Mouse (Mus musculus): Measurements from ENCODE around the gene Snx29.

Snx29 gene

GRCm38 (mm10) chr16:11516681-11517080 lies 194.0 kb downstream of the Snx29 start:
- TF ChIP-seq GATA4 (IDR thresholded peaks at IDR 0.05; ENCODE audit: insufficient replicate concordance, low read length), result no peak

GRCm38 (mm10) chr16:11517385-11517784 lies 194.7 kb downstream of the Snx29 start:
- TF ChIP-seq GATA4 (IDR thresholded peaks at IDR 0.05; ENCODE audit: insufficient replicate concordance, low read length), result no peak

- no peak for TF ChIP-seq GATA4 (IDR thresholded peaks at IDR 0.05; ENCODE audit: insufficient replicate concordance, low read length)
Measured at GRCm38 (mm10) chr16:11518803-11519498, 196.2 kb downstream of the Snx29 start.

DNA sequence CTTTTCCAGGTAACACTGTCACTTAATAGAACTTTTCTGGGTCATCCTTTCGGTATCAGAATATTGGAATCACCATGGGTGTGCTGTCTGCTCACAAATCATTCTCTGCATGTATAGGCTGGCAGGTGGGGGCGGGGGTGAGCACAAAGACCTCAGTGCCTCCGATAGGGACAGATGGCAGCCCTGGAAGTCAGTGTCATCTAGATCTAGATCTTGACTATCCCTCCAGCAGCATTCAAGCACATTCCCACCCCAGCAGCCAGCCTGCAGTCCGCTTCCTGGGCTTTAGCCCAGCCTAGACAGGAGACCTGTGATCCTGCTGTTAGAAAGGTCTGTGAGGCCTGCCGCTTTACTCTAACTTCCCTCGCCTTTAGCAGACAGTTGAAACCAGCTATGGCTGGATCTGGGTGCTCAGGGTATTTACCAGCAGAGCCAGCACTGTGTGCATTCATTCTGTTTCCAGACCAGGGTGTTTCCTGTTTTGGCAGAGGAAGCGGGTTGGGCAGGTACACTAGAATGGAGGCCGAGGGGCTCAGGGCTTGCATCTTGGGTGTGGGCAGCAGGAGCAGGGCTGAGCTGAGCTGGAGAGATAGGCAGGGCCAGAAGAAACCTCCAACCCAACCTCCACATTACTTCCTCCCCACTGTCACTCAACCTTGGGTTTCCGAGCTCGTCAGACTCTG lies 203.5 kb downstream of the Snx29 start:
- TF ChIP-seq GATA4 (IDR thresholded peaks at IDR 0.05; ENCODE audit: insufficient replicate concordance, low read length), result no peak

DNA sequence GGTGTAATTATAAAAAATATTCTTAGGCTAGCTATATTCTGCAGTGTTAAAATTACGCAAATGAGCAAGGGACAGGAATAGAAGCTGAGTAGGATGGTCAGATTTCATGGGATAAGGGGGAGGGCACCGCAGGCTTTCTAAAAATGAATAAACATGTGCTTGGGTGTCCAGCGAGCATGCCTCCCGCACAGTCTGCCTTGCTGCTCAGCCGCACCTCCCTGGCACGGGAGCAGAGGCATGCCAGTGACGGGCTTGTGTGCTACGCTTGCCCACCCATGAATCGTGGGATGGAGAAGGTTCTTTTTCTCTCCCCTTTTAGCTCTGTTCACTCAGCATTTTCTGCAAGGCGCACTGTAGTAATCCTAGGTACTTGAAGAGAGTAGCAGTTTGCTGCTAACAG lies 204.3 kb downstream of the Snx29 start:
- no peak for TF ChIP-seq GATA4 (IDR thresholded peaks at IDR 0.05; ENCODE audit: insufficient replicate concordance, low read length)

DNA sequence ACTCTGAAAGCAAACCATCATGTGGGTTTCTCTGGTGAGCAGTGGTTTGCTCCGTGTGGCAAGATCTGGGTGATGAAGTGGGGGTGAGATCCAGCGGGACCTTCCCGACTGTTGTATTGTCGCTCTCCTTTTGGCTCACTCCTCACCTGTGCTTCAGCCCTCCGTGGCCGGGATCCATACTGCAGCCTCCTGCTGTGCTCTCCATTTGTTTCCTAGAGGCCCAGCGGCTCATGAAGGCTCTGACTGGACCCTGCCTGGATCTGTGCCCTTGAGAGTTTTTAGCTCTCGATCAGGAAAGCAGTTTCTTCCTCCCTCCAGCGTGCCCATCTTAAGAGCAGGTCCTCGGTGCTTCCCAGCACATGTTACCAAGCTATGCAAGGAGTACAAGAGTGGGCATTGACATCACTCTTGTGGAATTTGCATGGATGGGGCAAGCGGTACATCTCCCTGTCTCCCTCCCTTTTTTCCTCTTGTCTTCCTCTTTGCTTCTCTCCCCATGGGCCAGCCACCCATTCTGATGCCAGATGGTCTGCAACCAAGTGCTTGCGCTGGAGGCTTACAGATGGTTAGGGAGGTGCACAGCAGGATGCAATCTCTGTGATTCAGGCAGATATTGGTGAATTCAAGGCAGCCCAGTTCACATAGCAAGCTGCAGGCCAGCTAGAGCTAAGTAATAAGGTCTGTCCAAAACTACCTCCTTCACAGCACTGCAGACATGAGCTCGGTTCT lies 207.9 kb downstream of the Snx29 start:
- TF ChIP-seq GATA4 (IDR thresholded peaks at IDR 0.05; ENCODE audit: insufficient replicate concordance, low read length), result no peak

GRCm38 (mm10) chr16:11531441-11531840 lies 208.7 kb downstream of the Snx29 start:
- TF ChIP-seq GATA4 (IDR thresholded peaks at IDR 0.05; ENCODE audit: insufficient replicate concordance, low read length), result no peak

- TF ChIP-seq GATA4 (IDR thresholded peaks at IDR 0.05; ENCODE audit: insufficient replicate concordance, low read length), result no peak
Measured at GRCm38 (mm10) chr16:11532592-11532991, 209.9 kb downstream of the Snx29 start.

- TF ChIP-seq GATA4 (IDR thresholded peaks at IDR 0.05; ENCODE audit: insufficient replicate concordance, low read length), result no peak
Measured at GRCm38 (mm10) chr16:11533441-11533840, 210.7 kb downstream of the Snx29 start.

- TF ChIP-seq GATA4 (IDR thresholded peaks at IDR 0.05; ENCODE audit: insufficient replicate concordance, low read length), result no peak
Measured at GRCm38 (mm10) chr16:11537663-11538062, 215.0 kb downstream of the Snx29 start.

- TF ChIP-seq GATA4 (IDR thresholded peaks at IDR 0.05; ENCODE audit: insufficient replicate concordance, low read length), result no peak
Measured at GRCm38 (mm10) chr16:11538191-11538590, 215.5 kb downstream of the Snx29 start.

- TF ChIP-seq GATA4 (IDR thresholded peaks at IDR 0.05; ENCODE audit: insufficient replicate concordance, low read length), result no peak
Measured at GRCm38 (mm10) chr16:11540961-11541360, 218.3 kb downstream of the Snx29 start.

DNA sequence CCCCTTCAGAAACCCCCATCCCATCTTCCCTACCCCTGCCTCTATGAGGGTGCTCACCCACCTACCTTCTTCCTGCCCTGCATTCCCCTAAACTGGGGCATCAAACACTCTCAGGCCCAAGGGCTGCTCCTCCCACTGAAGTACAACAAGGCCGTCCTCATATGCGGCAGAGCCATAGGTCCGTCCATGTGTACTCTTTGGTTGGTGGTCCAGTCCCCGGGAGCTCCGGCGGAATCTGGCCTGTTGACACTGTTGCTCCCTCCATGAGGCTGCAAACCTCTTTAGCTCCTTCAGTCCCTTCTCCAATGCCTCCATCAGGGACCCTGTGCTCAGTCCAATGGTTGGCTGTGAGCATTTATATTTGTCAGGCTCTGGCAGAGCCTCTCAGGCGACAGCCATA lies 219.1 kb downstream of the Snx29 start:
- no peak for TF ChIP-seq GATA4 (IDR thresholded peaks at IDR 0.05; ENCODE audit: insufficient replicate concordance, low read length)

GRCm38 (mm10) chr16:11550043-11550725 lies 227.5 kb downstream of the Snx29 start:
- TF ChIP-seq GATA4 (IDR thresholded peaks at IDR 0.05; ENCODE audit: insufficient replicate concordance, low read length), result no peak

GRCm38 (mm10) chr16:11561714-11562113 lies 239.0 kb downstream of the Snx29 start:
- TF ChIP-seq GATA4 (IDR thresholded peaks at IDR 0.05; ENCODE audit: insufficient replicate concordance, low read length), result no peak
